25 mouse cellular contexts compared by ENCODE assay signal in genomic region chr9:75089285-75089684, GRCm38 (mm10). TPM values are rescaled to one million over a fixed set of nuclear protein-coding genes. Genes with fewer than 3 reads are reported as not detected.
DNase-seq lines count a peak whose midpoint lies in the region; ATAC-seq and TF ChIP-seq lines count a peak whose summit lies in the region.
"Had no signal": no experiment of that assay in that cellular context is flagged by ENCODE, and none has a peak within 500 bp of the region (broad histone marks: within the 10 kb centered on the region; RNA-seq: fewer than 3 reads in every experiment).

No protein-coding gene starts in this region.

- WGBS in macrophage (ENCODE audit: missing documents), result 33% methylated on average over 3 of the region's 3 CpGs

- peak; percentile 57; the same call in 1 of the 2 replicates for ATAC-seq in G1E (ENCODE audit: extremely low read depth, insufficient number of reproducible peaks, low FRiP score, poor library complexity, severe bottlenecking)
- ATAC-seq: activated CD4-positive, CD25-positive, alpha-beta regulatory T cell, adult 4 months; forebrain, embryonic 15.5 days; intestine, postnatal 0 days had no signal

- H3K4me3 ChIP-seq in G1E (ENCODE audit: low read depth, low read length), result no peak overlapping the region
- H3K4me3 ChIP-seq in macrophage (ENCODE audit: inconsistent target), result no peak overlapping the region
- H3K4me3 ChIP-seq: embryonic facial prominence, embryonic 10.5 days; embryonic facial prominence, embryonic 13.5 days; erythroblast, embryonic 14.5 days; forebrain, embryonic 12.5 days; forebrain, embryonic 15.5 days; hindbrain, embryonic 15.5 days had no signal

- H3K27ac ChIP-seq in macrophage, result peak overlapping the region; percentile 58
- H3K27ac ChIP-seq: embryonic facial prominence, embryonic 10.5 days; embryonic facial prominence, embryonic 13.5 days; forebrain, embryonic 12.5 days; forebrain, embryonic 15.5 days; hindbrain, embryonic 15.5 days had no signal

- H3K36me3 ChIP-seq in G1E (replicated peaks) (no peaks in the 10 kb centered on the region), macrophage (ENCODE audit: inconsistent target) (no peaks in the 10 kb centered on the region)
- H3K36me3 ChIP-seq: embryonic facial prominence, embryonic 10.5 days; embryonic facial prominence, embryonic 13.5 days; forebrain, embryonic 12.5 days; forebrain, embryonic 15.5 days; hindbrain, embryonic 15.5 days had no signal

- DNase-seq in heart, adult 11 months, result peak; percentile 92
- no peak for DNase-seq in heart, adult 18-20 months
- DNase-seq in G1E (ENCODE audit: low spot score), result no peak
- DNase-seq in kidney, postnatal 36 days, result no peak
- no peak for DNase-seq in layer of hippocampus, adult 18-20 months (ENCODE audit: low spot score in 2 of 2)
- DNase-seq: adrenal gland, postnatal 10 days; adrenal gland, postnatal 36 days; B cell, adult 2 months; cerebellum, adult 11 months; cerebellum, adult 2 months; cerebellum, adult 9-11 months; cerebellum, postnatal 25 days; embryo, embryonic 11 days; gastrocnemius, postnatal 25 days; heart, postnatal 10 days; heart, postnatal 4 days had no signal

- no peaks in the 10 kb centered on the region for H3K27me3 ChIP-seq in G1E (ENCODE audit: insufficient read depth, low read length)
- H3K27me3 ChIP-seq: embryonic facial prominence, embryonic 13.5 days; forebrain, embryonic 12.5 days; forebrain, embryonic 15.5 days; hindbrain, embryonic 15.5 days had no signal

- TF ChIP-seq CTCF in G1E (IDR thresholded peaks at IDR 0.05; ENCODE audit: low read depth, low read length), result no peak

- peaks cover 100% of the 10 kb centered on the region for H3K79me2 ChIP-seq in macrophage (ENCODE audit: inconsistent target)

- H3K4me1 ChIP-seq in G1E (ENCODE audit: insufficient read depth, low read depth, low read length), result no peaks in the 10 kb centered on the region; the same call in 1 of the 2 replicates
- H3K4me1 ChIP-seq: embryonic facial prominence, embryonic 13.5 days; forebrain, embryonic 12.5 days had no signal

- H3K9me3 ChIP-seq in G1E (replicated peaks), result no peaks in the 10 kb centered on the region
- H3K9me3 ChIP-seq: embryonic facial prominence, embryonic 10.5 days; embryonic facial prominence, embryonic 13.5 days; forebrain, embryonic 12.5 days; forebrain, embryonic 15.5 days; hindbrain, embryonic 15.5 days had no signal

RNA-seq across cellular contexts. Expression of gene Myo5a, which starts 18.5 kb away (rescaled TPM):
- 10 to 100 TPM in 1 of 2 experiments, 1 to 10 TPM in 1; 8.7 to 12.2 TPM for total RNA-seq in heart, adult 18-20 months (2021)
- total RNA-seq in G1E (2014; fragmentation: Nextera tagmentation), result 39.2 and 43.1 TPM in 2 replicates
- 42.1 and 50.8 TPM in 2 replicates for total RNA-seq in G1E (2017)
- 5.7 and 14.0 TPM in 2 replicates for polyA plus RNA-seq in G1E (2012)
- 1,000 to 10,000 TPM in 14 of 26 experiments, 100 to 1,000 TPM in 12; 274 to 2,515 (median 1,017) TPM for total RNA-seq in macrophage (2018; cell fraction: chromatin; rRNA removed)
- total RNA-seq in macrophage (2018; cell fraction: cytosol; rRNA removed), result 100 to 1,000 TPM; 215 to 918 (median 488) TPM
- 1,000 to 10,000 TPM in 7 of 26 experiments, 100 to 1,000 TPM in 19; 243 to 1,634 (median 599) TPM for total RNA-seq in macrophage (2018; cell fraction: nucleus; rRNA removed)
- 290 to 945 TPM (median 467 TPM) in 3 replicates for polyA plus RNA-seq in macrophage (2018)
- 100 to 1,000 TPM; 200 to 204 TPM for total RNA-seq in layer of hippocampus, adult 18-20 months (2021)

RNA-seq across cellular contexts. Expression of gene Arpp19, which starts 51.9 kb away (rescaled TPM):
- total RNA-seq in heart, adult 18-20 months (2021), result 100 to 1,000 TPM; 180 to 203 TPM
- total RNA-seq in G1E (2014; fragmentation: Nextera tagmentation) (76.8 and 89.7 TPM in 2 replicates), G1E (2017) (205 and 219 TPM in 2 replicates)
- polyA plus RNA-seq in G1E (2012) (64.4 and 71.2 TPM in 2 replicates), macrophage (2018) (94.3 to 161 TPM (median 114 TPM) in 3 replicates)
- total RNA-seq in macrophage (2018; cell fraction: chromatin; rRNA removed), result 10 to 100 TPM in 23 of 26 experiments, 1 to 10 TPM in 3; 7.2 to 46.6 (median 29.1) TPM
- total RNA-seq in macrophage (2018; cell fraction: cytosol; rRNA removed), result 10 to 100 TPM; 42.6 to 83.7 (median 54.2) TPM
- 10 to 100 TPM in 24 of 26 experiments, 1 to 10 TPM in 2; 8.5 to 43.3 (median 20.1) TPM for total RNA-seq in macrophage (2018; cell fraction: nucleus; rRNA removed)
- 100 to 1,000 TPM; 162 to 182 TPM for total RNA-seq in layer of hippocampus, adult 18-20 months (2021)
